Comparison of ENCODE assay signal across 11 mouse cellular contexts in genomic region chr11:118906131-118906823, GRCm38 (mm10). TPM values are rescaled to one million over a fixed set of nuclear protein-coding genes. Genes with fewer than 3 reads are reported as not detected.
A peak's percentile ranks its signal among the peaks of the same experiment; 100 is the strongest.
DNase-seq lines count a peak whose midpoint lies in the region; ATAC-seq lines count a peak whose summit lies in the region.
"Had no signal": no experiment of that assay in that cellular context is flagged by ENCODE, and none has a peak within 500 bp of the region (broad histone marks: within the 10 kb centered on the region; RNA-seq: fewer than 3 reads in every experiment).

No protein-coding gene starts in this region.

- WGBS in neural tube, embryonic 11.5 days: 26% methylated on average over 12 of the region's 12 CpGs
- WGBS in hindbrain, embryonic 15.5 days: 25% methylated on average over 12 of the region's 12 CpGs
- 18% methylated on average over 12 of the region's 12 CpGs for WGBS in neural tube, embryonic 15.5 days

- H3K9ac ChIP-seq in neural tube, embryonic 11.5 days (ENCODE audit: low read length): 0 out of 2 replicates have a peak overlapping the region, but pooled peaks have one; percentile 7
- peak overlapping the region; percentile 95 for H3K9ac ChIP-seq in hindbrain, embryonic 15.5 days
- H3K9ac ChIP-seq in neural tube, embryonic 15.5 days (replicated peaks): peak overlapping the region; percentile 96
- H3K9ac ChIP-seq: stomach, embryonic 15.5 days had no signal

- peak overlapping the region; percentile 85 for H3K4me2 ChIP-seq in neural tube, embryonic 11.5 days (ENCODE audit: low read depth)
- peak overlapping the region; percentile 80 for H3K4me2 ChIP-seq in hindbrain, embryonic 15.5 days
- peak overlapping the region; percentile 85 for H3K4me2 ChIP-seq in neural tube, embryonic 15.5 days

- 0 out of 2 replicates have a peak overlapping the region, but pooled peaks have one; percentile 30 for H3K27ac ChIP-seq in neural tube, embryonic 11.5 days (ENCODE audit: low read depth, low read length)
- peak overlapping the region; percentile 98 for H3K27ac ChIP-seq in hindbrain, embryonic 15.5 days (replicated peaks)
- H3K27ac ChIP-seq in neural tube, embryonic 15.5 days (replicated peaks): peak overlapping the region; percentile 99
- H3K27ac ChIP-seq: gastrocnemius, adult 2 months; stomach, embryonic 15.5 days had no signal

- peaks cover 43% of the 10 kb centered on the region for H3K27me3 ChIP-seq in neural tube, embryonic 11.5 days (ENCODE audit: control insufficient read depth, insufficient read depth, low read length)
- H3K27me3 ChIP-seq in hindbrain, embryonic 15.5 days: no peaks in the 10 kb centered on the region
- H3K27me3 ChIP-seq in neural tube, embryonic 15.5 days (replicated peaks): 0 out of 2 replicates have a peak, but pooled peaks cover 8% of the 10 kb centered on the region

- peak; percentile 44 for DNase-seq in neural tube, embryonic 11.5 days (ENCODE audit: low spot score)
- no peak for DNase-seq in neural tube, embryonic 10.5 days (ENCODE audit: extremely low spot score, low spot score)
- DNase-seq in embryo, embryonic 10.5 days (ENCODE audit: low spot score): peak; percentile 64
- no peak for DNase-seq in thymus, postnatal 10 days (ENCODE audit: low spot score in 2 of 2)
- DNase-seq in adrenal gland, postnatal 36 days: no peak
- DNase-seq: gastrocnemius, adult 2 months had no signal

- no peaks in the 10 kb centered on the region for H3K36me3 ChIP-seq in neural tube, embryonic 11.5 days (ENCODE audit: control insufficient read depth, insufficient read depth, low read length)
- H3K36me3 ChIP-seq in hindbrain, embryonic 15.5 days: no peaks in the 10 kb centered on the region
- no peaks in the 10 kb centered on the region for H3K36me3 ChIP-seq in neural tube, embryonic 15.5 days
- H3K36me3 ChIP-seq: G1E; stomach, embryonic 15.5 days had no signal

- no peaks in the 10 kb centered on the region for H3K9me3 ChIP-seq in neural tube, embryonic 11.5 days (ENCODE audit: control insufficient read depth, low read length)
- no peaks in the 10 kb centered on the region for H3K9me3 ChIP-seq in hindbrain, embryonic 15.5 days
- H3K9me3 ChIP-seq in neural tube, embryonic 15.5 days (replicated peaks): no peaks in the 10 kb centered on the region
- H3K9me3 ChIP-seq: stomach, embryonic 15.5 days had no signal

- peak overlapping the region; percentile 71; the same call in 1 of the 2 replicates for H3K4me3 ChIP-seq in neural tube, embryonic 11.5 days (ENCODE audit: low read depth, low read length)
- H3K4me3 ChIP-seq in hindbrain, embryonic 15.5 days: peak overlapping the region; percentile 89
- peak overlapping the region; percentile 90 for H3K4me3 ChIP-seq in neural tube, embryonic 15.5 days (replicated peaks)
- H3K4me3 ChIP-seq: gastrocnemius, adult 2 months; stomach, embryonic 15.5 days had no signal

- H3K4me1 ChIP-seq in neural tube, embryonic 11.5 days (ENCODE audit: control insufficient read depth, insufficient read depth, low read length): peaks cover 15% of the 10 kb centered on the region
- peaks cover 49% of the 10 kb centered on the region for H3K4me1 ChIP-seq in hindbrain, embryonic 15.5 days (replicated peaks)
- peaks cover 63% of the 10 kb centered on the region for H3K4me1 ChIP-seq in neural tube, embryonic 15.5 days

- no peak for ATAC-seq in neural tube, embryonic 11.5 days (ENCODE audit: insufficient read depth, low FRiP score, low TSS enrichment)
- no peak for ATAC-seq in hindbrain, embryonic 15.5 days (ENCODE audit: low FRiP score, low read depth)
- no peak for ATAC-seq in neural tube, embryonic 15.5 days (ENCODE audit: low FRiP score)
- ATAC-seq: intestine, postnatal 0 days had no signal

RNA-seq across cellular contexts. Expression of gene Rbfox3, which starts 5.1 kb away (rescaled TPM):
- polyA plus RNA-seq in neural tube, embryonic 11.5 days (2014; fragmentation: Nextera tagmentation; extraction: Ambion mirVana): 16.1 and 16.2 TPM in 2 replicates
- polyA plus RNA-seq in hindbrain, embryonic 15.5 days (2015; fragmentation: Nextera tagmentation; extraction: Ambion mirVana): 71.8 and 77.9 TPM in 2 replicates
- 80.9 and 99.8 TPM in 2 replicates for polyA plus RNA-seq in neural tube, embryonic 15.5 days (2015; fragmentation: Nextera tagmentation; extraction: Ambion mirVana)
- 1 to 10 TPM; 5.5 to 6.0 TPM for total RNA-seq in adrenal gland, postnatal 36 days (2021)
- polyA plus RNA-seq: G1E had no signal

Comparison
In these comparisons a context has a peak if more than half of its experiments do, and no peak if none do; other contexts are left out.
1. DNase-seq: peak in neural tube, embryonic 11.5 days (single experiment) and embryo, embryonic 10.5 days (single experiment); none in neural tube, embryonic 10.5 days (single experiment), thymus, postnatal 10 days (0 of 2) and adrenal gland, postnatal 36 days (0 of 2).
2. H3K27ac ChIP-seq: peak in every context shown above with its lines; median percentile 99 in neural tube, embryonic 15.5 days; 98 in hindbrain, embryonic 15.5 days; 30 in neural tube, embryonic 11.5 days.
3. H3K9ac ChIP-seq: peak in every context shown above with its lines; median percentile 96 in neural tube, embryonic 15.5 days; 95 in hindbrain, embryonic 15.5 days; 7 in neural tube, embryonic 11.5 days.
4. Peak in every context shown above with its lines, with median percentiles within 50 percentile points of each other: H3K4me2 ChIP-seq and H3K4me3 ChIP-seq.